Mouse (Mus musculus) mesoderm, embryonic 11.5 days (tissue): ENCODE data around the gene Gtsf2.

Experiments used
- DNase-seq: peaks from one replicate; pipeline ENCODE4 v3.0.0-alpha.2; 2012; ENCODE audit warnings: low read depth, low spot score

Gtsf2 gene

GRCm38 (mm10) chr15:103393577-103393976 is 54.7 kb downstream of the Gtsf2 start:
- no peak for DNase-seq
